Mouse (Mus musculus) kidney, postnatal 4 days (tissue): ENCODE measurements at regions not wholly inside any gene's neighbourhood (a gene's known extent, or its start where the extent isn't known, plus 50 kb on each side); places are given as distances from the start of the nearest gene placed in this dataset.
"Not testable (repeated sequence)": the region's sequence is repeated elsewhere in the genome, so short reads cannot be mapped to it uniquely, and the experiment has no call there.

ENCODE experiments used
- DNase-seq, 2 experiments: peaks; one replicate each; pipeline ENCODE4 v3.0.0; 2021; ENCODE audit warnings: mixed read lengths in 2 of 2

- DNase-seq: not testable (repeated sequence)
These were observed 1149.5 kb upstream of the 2610301B20Rik start for GRCm38 (mm10) chr4:9724801-9725200.

GRCm38 (mm10) chr4:9737691-9738090 is 1136.6 kb upstream of the 2610301B20Rik start:
- no peak for DNase-seq

- DNase-seq: no peak
These were observed 1126.8 kb upstream of the 2610301B20Rik start for GRCm38 (mm10) chr4:9747411-9747938.

GRCm38 (mm10) chr4:9748110-9748509 is 1126.2 kb upstream of the 2610301B20Rik start:
- DNase-seq: no peak

GRCm38 (mm10) chr4:9749877-9750276 is 1124.4 kb upstream of the 2610301B20Rik start:
- DNase-seq: no peak

- DNase-seq: no peak
These were observed 1123.9 kb upstream of the 2610301B20Rik start for GRCm38 (mm10) chr4:9750404-9750803.

GRCm38 (mm10) chr4:9763321-9763720 is 1111.0 kb upstream of the 2610301B20Rik start:
- no peak for DNase-seq

GRCm38 (mm10) chr4:9769633-9770205 is 1104.6 kb upstream of the 2610301B20Rik start:
- peak in 1 of 2 experiments; percentile 6 for DNase-seq

- DNase-seq: peak; percentile 68 to 79
These were observed 1103.8 kb upstream of the 2610301B20Rik start for GRCm38 (mm10) chr4:9770372-9771102.

GRCm38 (mm10) chr4:9771103-9771474 is 1103.2 kb upstream of the 2610301B20Rik start:
- no peak for DNase-seq

GRCm38 (mm10) chr4:9778391-9778790 is 1095.9 kb upstream of the 2610301B20Rik start:
- DNase-seq: no peak

- DNase-seq: peak in 1 of 2 experiments; percentile 12
These were observed 1094.7 kb upstream of the 2610301B20Rik start for GRCm38 (mm10) chr4:9779594-9779993.

- peak; percentile 85 to 87 for DNase-seq
These were observed 1094.1 kb upstream of the 2610301B20Rik start for GRCm38 (mm10) chr4:9780179-9780578.

GRCm38 (mm10) chr4:9781318-9781717 is 1093.0 kb upstream of the 2610301B20Rik start:
- DNase-seq: peak in 1 of 2 experiments; percentile 7

- no peak for DNase-seq
These were observed 1086.4 kb upstream of the 2610301B20Rik start for GRCm38 (mm10) chr4:9787795-9788365.

- DNase-seq: no peak
These were observed 1083.8 kb upstream of the 2610301B20Rik start for GRCm38 (mm10) chr4:9790478-9790877.
